Mouse (Mus musculus) c-Kit-positive CD71-positive TER-119-negative erythroid progenitor cells, embryonic 14.5 days (primary cell): ENCODE measurements around the gene Lrrc26.

Source experiments
- DNase-seq: peaks from one replicate; pipeline ENCODE4 v3.0.0-alpha.2; 2013; ENCODE audit warnings: low read depth

Lrrc26 gene

DNA sequence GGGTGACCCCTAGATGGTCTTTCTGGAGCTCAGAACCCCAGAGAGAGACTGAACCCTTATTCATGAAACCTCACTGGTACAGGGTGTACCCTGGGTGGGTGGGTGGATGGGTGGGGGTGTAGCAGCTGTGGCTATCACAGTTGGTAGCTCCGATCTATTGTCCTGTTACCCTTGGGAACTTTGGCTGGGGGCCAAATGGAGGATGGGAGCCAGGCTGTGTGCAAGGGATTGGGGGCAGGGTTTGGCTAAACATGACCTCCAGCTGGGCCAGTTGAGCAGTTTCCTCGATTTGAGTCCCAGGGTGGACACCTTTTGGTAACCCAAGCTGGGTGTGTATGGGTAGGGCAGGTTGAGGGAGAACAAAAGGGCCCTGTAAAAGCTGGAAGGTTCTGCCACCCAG, 23.0 kb upstream of the Lrrc26 start:
- DNase-seq = no peak

GRCm38 (mm10) chr2:25267241-25267640, 22.5 kb upstream of the Lrrc26 start:
- no peak for DNase-seq

GRCm38 (mm10) chr2:25267746-25268309, 21.9 kb upstream of the Lrrc26 start:
- DNase-seq = no peak

- peak; percentile 96 for DNase-seq
Observed at GRCm38 (mm10) chr2:25271827-25272511, 17.7 kb upstream of the Lrrc26 start, which contains the start of the genes Ssna1 and Anapc2. Ssna1 (minus strand) TSS chr2:25272438. Anapc2 (plus strand) TSS chr2:25272478.

GRCm38 (mm10) chr2:25272515-25272914, 17.2 kb upstream of the Lrrc26 start:
- DNase-seq = no peak

DNA sequence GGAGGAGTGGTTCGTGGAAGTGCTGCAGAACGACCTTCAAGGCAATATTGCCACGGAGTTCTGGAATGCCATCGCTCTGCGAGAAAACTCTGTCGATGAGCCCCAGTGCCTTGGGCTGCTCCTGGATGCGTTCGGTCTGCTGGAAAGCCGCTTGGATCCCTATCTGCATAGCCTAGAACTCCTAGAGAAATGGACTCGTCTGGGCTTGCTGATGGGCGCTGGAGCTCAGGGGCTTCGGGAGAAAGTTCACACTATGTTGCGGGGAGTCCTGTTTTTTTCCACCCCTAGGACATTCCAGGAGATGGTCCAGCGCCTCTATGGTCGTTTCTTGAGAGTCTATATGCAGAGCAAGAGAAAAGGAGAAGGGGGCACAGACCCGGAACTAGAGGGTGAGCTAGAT, 16.7 kb upstream of the Lrrc26 start:
- no peak for DNase-seq

GRCm38 (mm10) chr2:25278928-25279882, 10.5 kb upstream of the Lrrc26 start:
- peak; percentile 94 for DNase-seq

GRCm38 (mm10) chr2:25285551-25285950, 4.2 kb upstream of the Lrrc26 start:
- no peak for DNase-seq

DNA sequence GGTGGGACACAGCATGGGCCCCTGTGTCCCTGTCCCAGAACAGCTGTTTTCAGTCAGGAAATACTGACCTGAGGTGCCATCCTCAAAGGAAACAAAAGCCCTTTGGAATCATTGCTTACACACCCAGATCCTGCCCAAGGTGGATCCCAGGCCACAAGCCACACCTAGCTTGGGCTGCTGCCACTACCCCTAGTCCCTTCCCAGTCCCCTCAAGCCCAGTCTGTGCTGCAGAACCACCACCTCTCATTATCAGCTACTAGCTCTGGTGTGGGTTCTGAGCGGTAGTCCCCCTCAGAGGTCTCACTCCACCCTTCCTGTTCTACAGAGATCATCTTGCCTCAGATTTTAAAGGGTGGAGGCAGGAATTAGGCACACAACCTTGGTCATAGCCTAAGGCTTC, 3.4 kb upstream of the Lrrc26 start:
- DNase-seq = no peak

GRCm38 (mm10) chr2:25286837-25287636, 2.7 kb upstream of the Lrrc26 start:
- DNase-seq = no peak

GRCm38 (mm10) chr2:25287927-25288649, 1.6 kb upstream of the Lrrc26 start, which contains the start of gene Tmem210:
Tmem210 (plus strand) TSS chr2:25288145.
- DNase-seq = no peak

GRCm38 (mm10) chr2:25288734-25289345, 875 bp upstream of the Lrrc26 start:
- DNase-seq = no peak

GRCm38 (mm10) chr2:25290101-25290815, 543 bp downstream of the Lrrc26 start:
- DNase-seq = no peak

DNA sequence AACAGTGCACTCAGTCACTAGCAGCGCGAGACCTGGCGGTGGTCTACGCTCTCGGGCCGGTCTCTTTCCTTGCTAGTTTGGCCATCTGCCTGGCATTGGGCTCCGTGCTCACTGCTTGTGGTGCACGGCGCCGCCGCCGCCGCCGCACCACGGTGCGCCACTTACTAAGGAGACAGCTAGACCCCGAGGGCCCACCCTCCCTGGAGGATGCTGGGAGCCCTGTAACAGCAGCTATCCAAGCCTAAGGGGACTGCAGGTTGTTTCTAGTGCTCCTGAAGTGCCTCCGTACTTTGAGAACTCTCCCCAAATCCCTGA, 1.1 kb downstream of the Lrrc26 start:
- no peak for DNase-seq

GRCm38 (mm10) chr2:25291184-25292053, 1.7 kb downstream of the Lrrc26 start:
- no peak for DNase-seq

DNA sequence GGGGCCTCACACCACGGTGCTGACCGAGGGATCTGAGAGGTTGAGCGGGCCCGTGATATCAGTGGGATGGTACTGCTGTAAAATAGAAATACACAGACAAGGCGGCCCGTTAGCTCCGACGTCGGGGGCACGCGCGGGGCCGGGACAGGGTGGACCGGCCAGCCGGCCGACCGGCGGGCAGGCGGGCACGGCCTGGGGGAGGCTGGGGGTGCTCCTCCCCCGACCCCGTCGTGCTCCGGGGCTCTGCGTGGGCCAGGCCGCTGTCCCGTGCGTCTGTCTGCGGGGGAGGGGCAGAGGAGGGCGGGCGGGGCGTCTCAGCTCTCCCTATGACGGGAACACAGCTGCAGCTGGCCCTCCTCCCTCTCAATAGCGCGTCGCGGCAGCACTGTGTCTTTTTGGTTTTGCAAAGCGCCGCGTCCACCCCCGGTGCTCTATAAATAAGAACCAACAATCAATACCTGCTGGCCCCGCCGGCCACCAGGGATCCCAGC, 2.4 kb downstream of the Lrrc26 start:
- no peak for DNase-seq

GRCm38 (mm10) chr2:25292856-25293255, 3.1 kb downstream of the Lrrc26 start:
- DNase-seq = peak; percentile 51

DNA sequence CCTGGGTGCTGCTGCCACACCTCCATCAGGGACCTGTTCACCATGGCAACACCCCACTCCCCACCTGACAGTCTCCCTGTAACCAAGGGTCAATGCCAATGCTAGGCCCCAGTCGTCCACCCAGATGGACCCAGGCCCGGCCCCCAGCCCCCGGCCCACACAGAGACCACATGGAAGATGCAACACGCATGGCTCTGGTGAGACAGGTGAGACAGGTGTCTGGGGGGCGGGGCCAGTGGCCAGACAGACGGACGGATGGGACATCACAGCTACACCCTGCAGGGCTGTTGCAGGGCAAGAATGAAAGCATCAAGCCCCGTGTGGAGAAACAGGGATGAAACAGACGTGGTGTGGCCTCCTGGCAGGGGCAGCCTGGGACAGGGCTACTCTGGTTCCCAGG, 4.0 kb downstream of the Lrrc26 start:
- no peak for DNase-seq

GRCm38 (mm10) chr2:25297093-25297492, 7.4 kb downstream of the Lrrc26 start:
- DNase-seq = no peak
